Mouse (Mus musculus): ENCODE measurements around the gene Itga3. TPM values are rescaled to one million over a fixed set of nuclear protein-coding genes. Genes with fewer than 3 reads are reported as not detected.

The Itga3 gene
- polyA plus RNA-seq, 1 experiment from 2014 or later, result 10.2 TPM

GRCm38 (mm10) chr11:95106440-95107236 is 30.0 kb upstream of the Itga3 start:
- Histone ChIP-seq H3K9me3 (0 out of 2 replicates have a peak, but pooled peaks cover 2% of the 10 kb centered on the region), H3K4me2 (peak overlapping the region; percentile 14; the same call in 1 of the 2 replicates), H3K4me3 (no peak overlapping the region), H3K9ac (no peak overlapping the region), H3K4me1 (peaks cover 28% of the 10 kb centered on the region), H3K27me3 (replicated peaks) (peaks cover 16% of the 10 kb centered on the region; the same call in 1 of the 2 replicates), H3K36me3 (no peaks in the 10 kb centered on the region), H3K27ac (replicated peaks) (no peak overlapping the region)
- WGBS, result 32% methylated on average over 23 of the region's 23 CpGs
- no peak for ATAC-seq (ENCODE audit: extremely low read depth, insufficient number of reproducible peaks, low FRiP score, low TSS enrichment)

DNA sequence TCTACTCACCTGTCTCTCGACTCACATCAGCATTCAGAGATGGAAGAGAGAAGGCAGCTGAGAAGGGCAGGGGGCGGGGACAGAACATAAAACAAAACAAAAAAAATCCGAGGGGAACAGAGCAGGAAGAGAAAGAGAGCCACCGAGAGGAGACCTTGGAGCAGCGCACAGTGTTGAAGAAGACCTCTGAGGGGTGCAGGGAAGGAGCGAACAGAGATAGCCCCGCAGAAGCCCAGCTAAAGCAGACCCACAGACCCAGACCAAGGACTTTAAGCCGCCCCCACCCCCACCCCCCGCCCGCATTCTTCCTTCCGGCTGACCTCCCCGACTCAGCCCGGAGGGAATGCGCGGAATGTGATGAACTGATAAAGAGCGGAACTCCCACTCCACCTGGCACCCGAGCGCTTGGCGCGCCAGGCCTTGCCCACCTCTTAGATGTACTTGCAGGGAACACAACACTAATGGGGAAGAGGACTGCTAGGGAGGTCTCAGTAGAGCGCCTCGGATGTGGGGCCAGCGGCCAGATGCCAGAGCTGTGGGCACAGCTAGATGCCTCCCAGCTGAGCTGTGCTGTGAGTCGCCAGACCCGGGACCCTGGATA is 28.8 kb upstream of the Itga3 start:
- no peaks in the 10 kb centered on the region for H3K36me3 ChIP-seq
- 0 out of 2 replicates have a peak, but pooled peaks cover 2% of the 10 kb centered on the region for H3K9me3 ChIP-seq
- no peak for ATAC-seq (ENCODE audit: extremely low read depth, insufficient number of reproducible peaks, low FRiP score, low TSS enrichment)
- peak overlapping the region; percentile 42 for H3K4me3 ChIP-seq
- 0 out of 2 replicates have a peak overlapping the region, but pooled peaks have one; percentile 15 for H3K27ac ChIP-seq (replicated peaks)
- peak overlapping the region; percentile 70 for H3K9ac ChIP-seq
- peaks cover 40% of the 10 kb centered on the region for H3K4me1 ChIP-seq
- H3K4me2 ChIP-seq, result peak overlapping the region; percentile 69
- 2% methylated on average over 25 of the region's 25 CpGs for WGBS
- peaks cover 16% of the 10 kb centered on the region; the same call in 1 of the 2 replicates for H3K27me3 ChIP-seq (replicated peaks)

- H3K4me3 ChIP-seq, result no peak overlapping the region
- H3K27me3 ChIP-seq (replicated peaks), result peaks cover 16% of the 10 kb centered on the region; the same call in 1 of the 2 replicates
- no peak overlapping the region for H3K27ac ChIP-seq (replicated peaks)
- H3K36me3 ChIP-seq, result no peaks in the 10 kb centered on the region
- 0 out of 2 replicates have a peak, but pooled peaks cover 2% of the 10 kb centered on the region for H3K9me3 ChIP-seq
- H3K4me2 ChIP-seq, result peak overlapping the region; percentile 69
- 34% methylated on average over 6 of the region's 6 CpGs for WGBS
- no peak overlapping the region for H3K9ac ChIP-seq
- no peak for ATAC-seq (ENCODE audit: extremely low read depth, insufficient number of reproducible peaks, low FRiP score, low TSS enrichment)
- H3K4me1 ChIP-seq, result peaks cover 40% of the 10 kb centered on the region
Observed at GRCm38 (mm10) chr11:95104266-95104665, 27.7 kb upstream of the Itga3 start.

DNA sequence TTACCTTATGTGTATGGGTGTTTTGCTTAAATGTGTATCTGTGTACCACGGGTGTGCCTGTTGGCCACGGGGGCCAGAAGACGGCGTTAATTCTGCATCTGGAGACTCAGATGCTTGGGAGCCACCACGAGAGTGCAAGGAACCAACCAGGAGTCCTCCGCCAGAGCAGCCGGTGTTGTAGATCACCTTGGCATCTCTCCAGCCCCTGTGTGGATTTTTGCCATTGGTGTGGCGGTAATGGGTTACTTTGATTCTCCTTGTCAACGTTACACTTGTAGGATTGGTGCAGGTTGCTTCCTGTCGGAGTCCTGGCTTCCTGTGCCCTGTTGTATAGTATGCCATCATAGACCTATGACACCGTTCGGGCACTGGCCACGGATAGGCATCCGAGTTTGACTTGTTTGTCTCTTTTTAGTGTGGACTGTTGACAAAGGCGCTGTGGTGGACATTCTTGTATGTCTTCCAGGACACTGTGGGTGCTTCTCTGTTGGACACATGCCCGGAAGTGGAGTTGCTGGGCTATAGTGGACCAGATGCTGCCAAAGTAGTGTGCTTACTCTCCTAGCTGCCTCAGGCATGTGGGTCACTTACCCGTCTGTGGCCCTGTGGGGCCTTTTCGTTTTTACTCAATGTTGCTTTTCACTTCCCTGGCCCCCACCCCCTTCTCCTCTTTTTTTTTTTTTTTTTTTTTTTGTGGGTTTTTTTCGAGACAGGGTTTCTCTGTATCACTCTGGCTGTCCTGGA is 25.7 kb upstream of the Itga3 start:
- H3K4me3 ChIP-seq, result no peak overlapping the region
- peaks cover 49% of the 10 kb centered on the region for H3K4me1 ChIP-seq
- 84% methylated on average over 19 of the region's 19 CpGs for WGBS
- H3K9ac ChIP-seq, result no peak overlapping the region
- H3K36me3 ChIP-seq, result no peaks in the 10 kb centered on the region
- H3K4me2 ChIP-seq, result no peak overlapping the region
- peaks cover 12% of the 10 kb centered on the region; the same call in 1 of the 2 replicates for H3K27me3 ChIP-seq (replicated peaks)
- ATAC-seq (ENCODE audit: extremely low read depth, insufficient number of reproducible peaks, low FRiP score, low TSS enrichment), result no peak
- no peak overlapping the region for H3K27ac ChIP-seq (replicated peaks)
- 0 out of 2 replicates have a peak, but pooled peaks cover 2% of the 10 kb centered on the region for H3K9me3 ChIP-seq

DNA sequence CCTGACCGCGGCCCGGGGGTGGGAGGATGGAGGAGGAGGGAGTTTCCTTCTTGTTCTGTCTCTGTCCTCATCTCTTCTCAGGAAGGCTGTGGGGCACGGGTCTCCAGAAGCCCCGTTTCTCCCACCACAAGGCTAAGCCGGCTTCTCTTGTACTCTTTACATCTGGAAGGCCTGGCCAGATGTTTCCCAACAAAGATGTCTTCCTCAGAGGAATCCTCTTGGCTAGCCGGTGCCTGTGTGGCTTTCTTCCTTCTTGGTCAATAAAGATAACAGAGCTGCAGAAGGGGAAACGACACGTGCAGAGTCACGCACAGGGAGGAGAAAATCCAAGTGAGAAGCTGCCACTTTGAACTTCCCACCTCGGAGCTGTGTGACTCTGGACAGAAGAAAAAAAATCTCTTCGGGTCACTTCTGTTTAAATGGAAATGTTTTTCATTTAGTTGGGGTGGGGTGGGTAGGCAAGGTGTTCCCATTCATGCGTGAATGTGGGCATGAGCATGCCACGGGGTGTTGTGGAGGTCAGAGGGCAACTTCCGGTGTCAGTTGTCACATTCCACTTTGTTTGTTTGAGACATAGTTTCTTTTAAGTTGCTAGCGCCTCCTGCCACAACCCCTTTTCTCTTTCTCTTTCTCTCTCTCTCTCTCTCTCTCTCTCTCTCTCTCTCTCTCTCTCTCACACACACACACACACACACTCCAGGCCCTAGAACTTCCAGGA is 24.6 kb upstream of the Itga3 start:
- H3K4me2 ChIP-seq, result no peak overlapping the region
- H3K27me3 ChIP-seq (replicated peaks), result peaks cover 8% of the 10 kb centered on the region; the same call in 1 of the 2 replicates
- no peak overlapping the region for H3K4me3 ChIP-seq
- no peak overlapping the region for H3K27ac ChIP-seq (replicated peaks)
- WGBS, result 28% methylated on average over 16 of the region's 16 CpGs
- no peak for ATAC-seq (ENCODE audit: extremely low read depth, insufficient number of reproducible peaks, low FRiP score, low TSS enrichment)
- no peak overlapping the region for H3K9ac ChIP-seq
- H3K36me3 ChIP-seq, result no peaks in the 10 kb centered on the region
- 0 out of 2 replicates have a peak, but pooled peaks cover 2% of the 10 kb centered on the region for H3K9me3 ChIP-seq
- peaks cover 56% of the 10 kb centered on the region for H3K4me1 ChIP-seq

GRCm38 (mm10) chr11:95100393-95100792 is 23.8 kb upstream of the Itga3 start:
- Histone ChIP-seq H3K9ac (no peak overlapping the region), H3K27me3 (replicated peaks) (no peaks in the 10 kb centered on the region; the same call in 1 of the 2 replicates), H3K4me2 (no peak overlapping the region), H3K36me3 (no peaks in the 10 kb centered on the region), H3K9me3 (0 out of 2 replicates have a peak, but pooled peaks cover 2% of the 10 kb centered on the region), H3K27ac (replicated peaks) (no peak overlapping the region), H3K4me3 (no peak overlapping the region), H3K4me1 (peaks cover 50% of the 10 kb centered on the region)
- ATAC-seq (ENCODE audit: extremely low read depth, insufficient number of reproducible peaks, low FRiP score, low TSS enrichment), result no peak
- 48% methylated on average over 3 of the region's 3 CpGs for WGBS

DNA sequence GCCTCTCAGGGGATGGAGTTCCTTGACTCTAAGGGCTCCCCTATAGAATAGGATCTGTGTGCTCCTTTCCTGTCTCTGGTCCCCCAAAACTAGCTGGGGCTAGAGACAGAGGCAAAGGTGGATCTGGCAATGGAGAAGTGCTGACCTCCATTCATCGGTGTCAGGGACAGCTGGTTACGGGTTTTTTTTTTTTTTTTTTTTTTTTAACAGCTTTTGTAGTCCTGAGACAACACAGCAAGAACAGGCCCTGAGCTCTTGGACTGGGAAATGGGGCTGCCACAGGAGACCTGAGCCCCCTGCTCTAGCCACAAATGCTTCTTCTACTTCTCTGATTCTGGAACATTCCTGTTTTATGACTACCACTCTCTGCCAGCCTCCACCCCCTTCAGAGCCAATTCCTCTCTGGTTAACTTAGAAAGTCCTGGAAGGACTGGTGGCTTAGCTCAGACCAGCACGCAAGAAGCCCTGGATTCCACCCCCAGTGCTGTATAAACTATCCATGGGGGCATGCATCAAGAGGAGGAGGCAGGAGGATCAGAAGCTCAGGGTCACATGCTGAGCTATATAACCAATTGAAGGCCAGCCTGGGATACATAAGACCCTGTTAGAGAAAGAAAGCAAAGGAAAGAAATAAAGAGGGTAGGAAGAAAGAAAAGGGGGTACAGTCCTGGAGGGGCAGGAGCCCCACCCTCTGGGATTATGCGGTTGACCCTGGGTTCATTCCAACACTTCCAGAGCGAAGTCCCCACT is 21.9 kb upstream of the Itga3 start:
- WGBS, result 77% methylated on average over 5 of the region's 5 CpGs
- Histone ChIP-seq H3K4me1 (peaks cover 33% of the 10 kb centered on the region), H3K27me3 (replicated peaks) (no peaks in the 10 kb centered on the region; the same call in 1 of the 2 replicates), H3K4me3 (no peak overlapping the region), H3K4me2 (no peak overlapping the region), H3K27ac (replicated peaks) (no peak overlapping the region), H3K9me3 (0 out of 2 replicates have a peak, but pooled peaks cover 2% of the 10 kb centered on the region), H3K36me3 (no peaks in the 10 kb centered on the region), H3K9ac (no peak overlapping the region)
- no peak for ATAC-seq (ENCODE audit: extremely low read depth, insufficient number of reproducible peaks, low FRiP score, low TSS enrichment)

DNA sequence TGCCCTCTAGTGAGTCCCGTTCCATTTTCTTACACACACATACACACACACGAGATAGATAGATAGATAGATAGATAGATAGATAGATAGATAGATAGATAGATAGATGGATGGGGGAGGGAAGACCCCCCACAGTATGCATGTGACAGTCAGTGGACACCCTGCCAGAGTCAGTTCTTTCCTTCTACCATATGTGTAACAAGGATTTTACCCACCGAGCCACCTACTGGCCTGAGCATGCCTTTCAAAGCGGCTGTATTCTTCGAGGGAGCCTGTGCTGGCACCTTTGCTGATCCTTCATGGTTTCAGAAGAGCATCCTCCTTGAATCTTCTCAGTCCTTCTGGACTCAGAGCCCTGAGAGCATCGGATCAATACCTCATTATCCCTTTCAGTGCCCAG is 21.3 kb upstream of the Itga3 start:
- WGBS, result 62% methylated on average over 6 of the region's 6 CpGs
- H3K4me3 ChIP-seq, result no peak overlapping the region

DNA sequence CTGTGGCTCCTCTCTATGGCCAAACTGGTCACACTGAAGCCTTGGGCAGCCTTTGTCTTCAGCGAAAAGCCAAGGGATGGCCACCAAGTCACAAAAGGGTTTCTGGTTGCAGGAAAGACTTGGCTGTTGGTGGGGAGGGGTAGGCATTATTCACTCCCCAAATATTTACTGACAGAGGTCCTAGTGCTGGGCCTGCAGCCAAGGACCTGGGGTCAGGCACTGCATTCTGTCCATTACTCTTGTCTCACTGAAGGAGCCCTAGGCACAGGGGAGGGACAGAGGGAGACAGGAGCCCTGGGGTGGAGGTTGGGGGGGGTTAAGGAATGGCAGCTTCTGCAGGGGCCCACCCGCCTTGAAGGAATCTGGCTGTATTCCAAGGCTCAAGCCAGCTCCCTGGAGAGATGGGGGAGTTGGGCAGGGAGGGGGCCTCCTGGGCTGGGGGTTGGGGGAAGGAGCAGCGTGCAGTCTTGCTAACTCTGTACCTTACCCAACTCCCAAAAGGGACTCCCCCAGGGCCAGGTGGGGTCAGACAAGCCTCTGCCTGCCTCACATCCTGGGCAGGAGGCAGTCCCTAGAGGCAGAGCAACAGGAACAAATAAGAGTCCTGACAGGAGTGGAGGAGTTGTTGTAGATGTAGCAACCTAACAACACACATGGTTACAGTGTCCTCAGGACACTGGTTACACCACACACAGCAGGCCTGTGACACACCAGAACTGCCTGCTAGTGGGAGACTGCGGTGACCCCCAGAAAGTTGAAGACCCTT is 20.2 kb upstream of the Itga3 start:
- Histone ChIP-seq H3K36me3 (no peaks in the 10 kb centered on the region), H3K27me3 (replicated peaks) (no peaks in the 10 kb centered on the region; the same call in 1 of the 2 replicates), H3K4me3 (no peak overlapping the region), H3K27ac (replicated peaks) (peak overlapping the region; percentile 60), H3K4me1 (peaks cover 41% of the 10 kb centered on the region), H3K9ac (peak overlapping the region; percentile 52; the same call in 1 of the 2 replicates), H3K9me3 (no peaks in the 10 kb centered on the region), H3K4me2 (no peak overlapping the region; the same call in 1 of the 2 replicates)
- peak; percentile 22; the same call in 1 of the 2 replicates for ATAC-seq (ENCODE audit: extremely low read depth, insufficient number of reproducible peaks, low FRiP score, low TSS enrichment)
- WGBS, result 38% methylated on average over 4 of the region's 4 CpGs

More for the DNA sequence above, 21.3 kb upstream of the Itga3 start:
- Histone ChIP-seq H3K27ac (replicated peaks) (no peak overlapping the region), H3K4me1 (peaks cover 39% of the 10 kb centered on the region), H3K9me3 (no peaks in the 10 kb centered on the region), H3K36me3 (no peaks in the 10 kb centered on the region), H3K27me3 (replicated peaks) (no peaks in the 10 kb centered on the region; the same call in 1 of the 2 replicates), H3K9ac (no peak overlapping the region), H3K4me2 (no peak overlapping the region)
- ATAC-seq (ENCODE audit: extremely low read depth, insufficient number of reproducible peaks, low FRiP score, low TSS enrichment), result no peak
